Mouse (Mus musculus) ES-E14 (cell line): ENCODE measurements at regions not wholly inside any gene's neighbourhood (a gene's known extent, or its start where the extent isn't known, plus 50 kb on each side); places are given as distances from the start of the nearest gene placed in this dataset.

Experiments used
- CHD2 ChIP-seq: IDR thresholded peaks from 2 replicates; pipeline ENCODE4 v1.6.1; 2014; ENCODE audit warnings: mild to moderate bottlenecking, low read depth, low read length, inconsistent platforms
- HCFC1 ChIP-seq: IDR thresholded peaks from 2 replicates; pipeline ENCODE4 v1.6.1; 2012; ENCODE audit warnings: low read length, inconsistent platforms, borderline replicate concordance; ENCODE audit not compliant: insufficient read depth
- MAFK ChIP-seq: IDR thresholded peaks from 2 replicates; pipeline ENCODE4 v1.6.1; 2014; ENCODE audit warnings: mild to moderate bottlenecking, low read depth, low read length, inconsistent platforms; ENCODE audit not compliant: insufficient read depth
- ZNF384 ChIP-seq: IDR thresholded peaks from 2 replicates; pipeline ENCODE4 v1.6.1; 2012; ENCODE audit warnings: low read depth, low read length, inconsistent platforms

- TF ChIP-seq CHD2, result no peak
- no peak for TF ChIP-seq ZNF384
- TF ChIP-seq MAFK, result no peak
- TF ChIP-seq HCFC1, result no peak
These were observed 87.0 kb downstream of the Fam43a start for GRCm38 (mm10) chr16:30686536-30686935.
